Mouse (Mus musculus) stomach, embryonic 16.5 days (tissue): Measurements from ENCODE around the gene Pepd. TPM values are rescaled to one million over a fixed set of nuclear protein-coding genes. Genes with fewer than 3 reads are reported as not detected.

Experiments
- ATAC-seq: fragments of 200-750 bp; cut with Nextera tagmentation; 2 replicates; pipeline ENCODE4 v1.8.0; 2017; ENCODE audit warnings: moderate number of reproducible peaks, moderate TSS enrichment; ENCODE audit not compliant: insufficient read depth, low FRiP score
- H3K27ac ChIP-seq: fragments of 300-500 bp; sonication (generic); 2 replicates; pipeline ENCODE4 v1.5.1; 2014; ENCODE audit warnings: low read length
- H3K27me3 ChIP-seq: fragments of 300-500 bp; sonication (generic); 2 replicates; pipeline ENCODE4 v1.6.1; 2014; ENCODE audit warnings: low read length, control low read depth, mixed read lengths; ENCODE audit not compliant: control insufficient read depth, insufficient read depth
- H3K36me3 ChIP-seq: fragments of 300-500 bp; sonication (generic); 2 replicates; pipeline ENCODE4 v1.6.1; 2014; ENCODE audit warnings: low read length; ENCODE audit not compliant: control insufficient read depth, insufficient read depth
- H3K4me1 ChIP-seq: fragments of 300-500 bp; sonication (generic); 2 replicates; pipeline ENCODE4 v1.6.1; 2014; ENCODE audit warnings: low read length, control low read depth, mixed read lengths; ENCODE audit not compliant: control insufficient read depth, insufficient read depth
- H3K4me2 ChIP-seq: fragments of 300-500 bp; sonication (generic); 2 replicates; pipeline ENCODE4 v1.6.1; 2014; ENCODE audit warnings: low read depth, low read length, mixed read lengths
- H3K4me3 ChIP-seq: fragments of 300-500 bp; sonication (generic); replicated peaks from 2 replicates; pipeline ENCODE4 v1.5.1; 2014; ENCODE audit warnings: mild to moderate bottlenecking, low read length
- H3K9ac ChIP-seq: fragments of 300-500 bp; sonication (generic); 2 replicates; pipeline ENCODE4 v1.6.1; 2014; ENCODE audit warnings: low read length
- H3K9me3 ChIP-seq: fragments of 300-500 bp; sonication (generic); replicated peaks from 2 replicates; pipeline ENCODE4 v1.6.1; 2016; ENCODE audit warnings: low read length, control low read depth; ENCODE audit not compliant: control insufficient read depth
- WGBS: fragments of 180-500 bp; shearing (Covaris S2); extraction: QIAGEN DNeasy Blood & Tissue Kit; methylation state at CpG from one replicate; pipeline ENCODE4 v1.1.7; 2014; 5-methylcytosine and 5-hydroxymethylcytosine counted together
- polyA plus RNA-seq: library from polyadenylated mRNA; unstranded; fragments of >200 nt; fragmentation: Nextera tagmentation; extraction: Ambion mirVana; gene quantifications from 2 replicates; pipeline ENCODE4 v1.2.1, GENCODE M21; 2015

The Pepd gene
- polyA plus RNA-seq, 1 experiment from 2014 or later: 66.9 TPM

- Histone ChIP-seq H3K9me3 (no peaks in the 10 kb centered on the region), H3K4me3 (no peak overlapping the region), H3K4me2 (no peak overlapping the region), H3K27ac (no peak overlapping the region), H3K4me1 (no peaks in the 10 kb centered on the region), H3K27me3 (no peaks in the 10 kb centered on the region), H3K36me3 (no peaks in the 10 kb centered on the region), H3K9ac (no peak overlapping the region)
- 38% methylated on average over 6 of the region's 6 CpGs for WGBS
- ATAC-seq: no peak; the same call in 1 of the 2 replicates
These were observed 88.7 kb downstream of the Pepd start for GRCm38 (mm10) chr7:35000839-35001238.

GRCm38 (mm10) chr7:35003171-35003737 lies 91.1 kb downstream of the Pepd start:
- no peaks in the 10 kb centered on the region for H3K27me3 ChIP-seq
- no peaks in the 10 kb centered on the region for H3K36me3 ChIP-seq
- no peak overlapping the region for H3K4me2 ChIP-seq
- no peaks in the 10 kb centered on the region for H3K4me1 ChIP-seq
- no peak for ATAC-seq
- no peak overlapping the region for H3K9ac ChIP-seq
- no peaks in the 10 kb centered on the region for H3K9me3 ChIP-seq
- H3K27ac ChIP-seq: no peak overlapping the region
- H3K4me3 ChIP-seq: no peak overlapping the region
- WGBS: 78% methylated on average over 7 of the region's 7 CpGs

GRCm38 (mm10) chr7:35006661-35007060 lies 94.5 kb downstream of the Pepd start:
- no peak for ATAC-seq
- no peaks in the 10 kb centered on the region for H3K4me1 ChIP-seq
- no peaks in the 10 kb centered on the region for H3K36me3 ChIP-seq
- H3K27ac ChIP-seq: no peak overlapping the region
- H3K9me3 ChIP-seq: no peaks in the 10 kb centered on the region
- WGBS: 84% methylated on average over 7 of the region's 7 CpGs
- H3K9ac ChIP-seq: no peak overlapping the region
- no peaks in the 10 kb centered on the region for H3K27me3 ChIP-seq
- no peak overlapping the region for H3K4me3 ChIP-seq
- H3K4me2 ChIP-seq: no peak overlapping the region

GRCm38 (mm10) chr7:35013228-35013627 lies 101.0 kb downstream of the Pepd start:
- H3K4me2 ChIP-seq: no peak overlapping the region
- H3K27ac ChIP-seq: no peak overlapping the region
- no peaks in the 10 kb centered on the region for H3K9me3 ChIP-seq
- no peaks in the 10 kb centered on the region for H3K4me1 ChIP-seq
- H3K36me3 ChIP-seq: no peaks in the 10 kb centered on the region
- H3K4me3 ChIP-seq: no peak overlapping the region
- no peaks in the 10 kb centered on the region for H3K27me3 ChIP-seq
- WGBS: 82% methylated on average over 9 of the region's 9 CpGs
- no peak overlapping the region for H3K9ac ChIP-seq
- ATAC-seq: no peak

- Histone ChIP-seq H3K4me2 (no peak overlapping the region), H3K4me3 (no peak overlapping the region), H3K27me3 (no peaks in the 10 kb centered on the region), H3K9me3 (no peaks in the 10 kb centered on the region), H3K27ac (no peak overlapping the region), H3K4me1 (no peaks in the 10 kb centered on the region), H3K9ac (no peak overlapping the region), H3K36me3 (no peaks in the 10 kb centered on the region)
- no peak for ATAC-seq
- 88% methylated on average over 2 of the region's 2 CpGs for WGBS
These were observed 103.1 kb downstream of the Pepd start for GRCm38 (mm10) chr7:35015252-35015651.

GRCm38 (mm10) chr7:35021365-35021764 lies 109.2 kb downstream of the Pepd start:
- Histone ChIP-seq H3K4me1 (no peaks in the 10 kb centered on the region), H3K36me3 (no peaks in the 10 kb centered on the region), H3K4me3 (no peak overlapping the region), H3K9me3 (no peaks in the 10 kb centered on the region), H3K27me3 (no peaks in the 10 kb centered on the region), H3K4me2 (no peak overlapping the region), H3K27ac (no peak overlapping the region), H3K9ac (no peak overlapping the region)
- ATAC-seq: no peak
- WGBS: 89% methylated on average over 10 of the region's 10 CpGs

GRCm38 (mm10) chr7:35023251-35023650 lies 111.1 kb downstream of the Pepd start:
- Histone ChIP-seq H3K9me3 (no peaks in the 10 kb centered on the region), H3K27ac (no peak overlapping the region), H3K4me3 (no peak overlapping the region), H3K4me2 (no peak overlapping the region), H3K27me3 (no peaks in the 10 kb centered on the region), H3K9ac (no peak overlapping the region), H3K4me1 (0 out of 2 replicates have a peak, but pooled peaks cover 2% of the 10 kb centered on the region), H3K36me3 (no peaks in the 10 kb centered on the region)
- WGBS: 77% methylated on average over 4 of the region's 4 CpGs
- ATAC-seq: no peak

- 67% methylated on average over 1 of the region's 1 CpGs for WGBS
- Histone ChIP-seq H3K36me3 (no peaks in the 10 kb centered on the region), H3K4me2 (no peak overlapping the region), H3K4me3 (no peak overlapping the region), H3K27ac (no peak overlapping the region), H3K9me3 (no peaks in the 10 kb centered on the region), H3K4me1 (peaks cover 2% of the 10 kb centered on the region; the same call in 1 of the 2 replicates), H3K27me3 (no peaks in the 10 kb centered on the region), H3K9ac (no peak overlapping the region)
- no peak for ATAC-seq
These were observed 112.2 kb downstream of the Pepd start for GRCm38 (mm10) chr7:35024426-35024825.

GRCm38 (mm10) chr7:35025409-35026275 lies 113.5 kb downstream of the Pepd start:
- WGBS: 50% methylated on average over 5 of the region's 5 CpGs
- H3K27ac ChIP-seq: no peak overlapping the region
- H3K4me3 ChIP-seq: no peak overlapping the region
- H3K9ac ChIP-seq: no peak overlapping the region
- peak; percentile 11; the same call in 1 of the 2 replicates for ATAC-seq
- H3K4me1 ChIP-seq: peaks cover 2% of the 10 kb centered on the region; the same call in 1 of the 2 replicates
- no peaks in the 10 kb centered on the region for H3K9me3 ChIP-seq
- no peaks in the 10 kb centered on the region for H3K27me3 ChIP-seq
- H3K4me2 ChIP-seq: no peak overlapping the region
- no peaks in the 10 kb centered on the region for H3K36me3 ChIP-seq
